Mouse (Mus musculus): ENCODE measurements around the gene Tmprss7. TPM values are rescaled to one million over a fixed set of nuclear protein-coding genes. Genes with fewer than 3 reads are reported as not detected.
A peak's percentile ranks its signal among the peaks of the same experiment; 100 is the strongest.

Gene Tmprss7
- total and polyA plus RNA-seq, 2 experiments from 2014 or later: 0.69 to 1.3 TPM

DNA sequence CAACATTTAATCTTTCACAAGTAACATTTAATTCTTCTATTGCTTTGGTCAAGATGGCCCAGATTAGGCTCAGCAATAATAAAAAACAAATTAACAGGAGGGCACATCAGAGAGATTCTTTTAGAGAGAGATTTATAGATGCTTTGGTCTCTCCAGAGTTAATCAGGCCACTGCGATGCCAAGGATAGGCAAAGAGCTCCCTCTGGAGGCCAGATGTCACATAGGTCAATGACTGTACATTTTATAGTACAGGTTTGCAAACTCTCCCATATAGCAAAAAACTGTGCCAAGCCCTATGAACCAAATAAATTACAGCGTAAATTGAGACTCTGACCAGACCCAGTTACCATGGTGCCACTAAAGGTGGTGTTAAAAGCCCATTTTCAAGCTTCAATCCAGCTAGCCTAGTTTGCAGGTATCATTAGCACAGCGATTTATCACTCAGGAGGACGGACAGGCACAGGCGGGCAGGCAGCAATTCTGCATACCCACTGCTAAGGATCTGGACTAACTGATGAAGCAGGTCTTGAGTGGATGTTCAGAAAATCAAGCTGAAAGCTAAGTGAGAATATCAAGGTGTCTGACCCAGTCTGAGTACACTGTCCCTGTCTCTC, 63.0 kb downstream of the Tmprss7 start:
- no peaks in the 10 kb centered on the region for H3K36me3 ChIP-seq (ENCODE audit: insufficient read depth)
- no peaks in the 10 kb centered on the region for H3K27me3 ChIP-seq (ENCODE audit: insufficient read depth, low read length)
- peak; percentile 81 for TF ChIP-seq CTCF (IDR thresholded peaks at IDR 0.05; ENCODE audit: low read depth)
- H3K27ac ChIP-seq (ENCODE audit: low read depth, low read length): no peak overlapping the region
- DNase-seq (peak; percentile 83), ATAC-seq (peak; percentile 87)
- no peak overlapping the region for H3K9ac ChIP-seq
- no peaks in the 10 kb centered on the region for H3K9me3 ChIP-seq (ENCODE audit: low read length)
- H3K4me2 ChIP-seq (ENCODE audit: low read depth): no peak overlapping the region
- H3K4me3 ChIP-seq (ENCODE audit: low read depth, low read length): no peak overlapping the region
- 55% methylated on average over 5 of the region's 5 CpGs for WGBS
- H3K4me1 ChIP-seq (ENCODE audit: insufficient read depth): no peaks in the 10 kb centered on the region

DNA sequence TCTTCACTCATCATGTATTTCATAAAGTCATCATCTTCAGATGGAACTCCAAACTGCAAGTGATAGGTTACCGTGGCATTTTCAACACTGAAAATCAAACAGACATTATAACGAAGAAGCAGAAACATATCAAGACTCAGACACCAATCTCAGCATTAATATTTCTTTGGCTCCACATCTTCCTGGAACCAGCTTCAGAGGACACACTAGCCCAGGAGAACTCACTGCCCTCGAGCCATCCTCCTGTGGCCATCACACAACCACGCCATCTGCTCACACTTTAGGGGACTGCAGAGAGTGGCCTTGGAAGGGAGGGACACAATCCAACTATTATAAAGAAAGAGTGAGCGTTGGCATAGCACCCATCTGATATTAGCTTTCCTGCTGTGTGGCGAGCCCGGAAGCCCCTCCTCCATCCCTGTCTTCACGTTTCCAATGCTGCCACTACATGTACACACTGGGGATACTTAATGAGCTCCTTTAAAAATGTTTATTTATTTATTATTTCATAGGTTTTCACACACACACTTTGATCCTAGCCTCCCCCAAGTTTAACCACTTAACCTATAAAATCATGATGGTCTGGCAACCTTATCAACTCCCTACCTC, 63.9 kb downstream of the Tmprss7 start:
- Histone ChIP-seq H3K4me3 (ENCODE audit: low read depth, low read length) (no peak overlapping the region), H3K4me2 (ENCODE audit: low read depth) (no peak overlapping the region), H3K27ac (ENCODE audit: low read depth, low read length) (no peak overlapping the region), H3K9ac (no peak overlapping the region), H3K9me3 (ENCODE audit: low read length) (no peaks in the 10 kb centered on the region), H3K36me3 (ENCODE audit: insufficient read depth) (no peaks in the 10 kb centered on the region), H3K4me1 (ENCODE audit: insufficient read depth) (no peaks in the 10 kb centered on the region), H3K27me3 (ENCODE audit: insufficient read depth, low read length) (no peaks in the 10 kb centered on the region)
- whole genome bisulfite sequencing: 79% methylated on average over 8 of the region's 8 CpGs
- DNase-seq (no peak), ATAC-seq (no peak)
- TF ChIP-seq CTCF (IDR thresholded peaks at IDR 0.05; ENCODE audit: low read depth): no peak

DNA sequence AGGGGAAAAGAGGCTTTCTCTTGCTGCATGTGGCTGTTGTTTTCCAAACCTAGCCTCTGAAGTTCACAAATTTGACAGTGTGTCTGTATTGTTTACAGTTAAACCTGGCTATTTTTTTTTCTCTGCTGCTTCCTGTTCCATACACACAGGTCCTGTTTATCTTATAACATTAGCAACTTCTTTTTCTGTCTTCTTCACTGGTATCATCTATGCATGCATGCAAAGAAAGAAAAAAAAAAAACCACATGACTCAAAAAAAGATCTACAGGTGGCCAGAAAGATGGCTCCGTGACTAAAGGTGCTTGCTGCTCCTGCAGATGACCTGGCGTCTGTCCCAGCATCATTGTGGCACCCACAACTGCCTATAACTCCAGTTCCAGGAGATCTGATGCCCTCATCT, 68.1 kb downstream of the Tmprss7 start:
- DNase-seq: no peak
- Histone ChIP-seq H3K4me3 (ENCODE audit: low read depth, low read length) (no peak overlapping the region), H3K36me3 (ENCODE audit: insufficient read depth) (no peaks in the 10 kb centered on the region), H3K4me2 (ENCODE audit: low read depth) (no peak overlapping the region), H3K27me3 (ENCODE audit: insufficient read depth, low read length) (no peaks in the 10 kb centered on the region), H3K27ac (ENCODE audit: low read depth, low read length) (no peak overlapping the region), H3K9ac (no peak overlapping the region), H3K4me1 (ENCODE audit: insufficient read depth) (no peaks in the 10 kb centered on the region), H3K9me3 (ENCODE audit: low read length) (no peaks in the 10 kb centered on the region)
- TF ChIP-seq CTCF (IDR thresholded peaks at IDR 0.05; ENCODE audit: low read depth): no peak
- no peak for ATAC-seq
- 87% methylated on average over 2 of the region's 2 CpGs for WGBS

DNA sequence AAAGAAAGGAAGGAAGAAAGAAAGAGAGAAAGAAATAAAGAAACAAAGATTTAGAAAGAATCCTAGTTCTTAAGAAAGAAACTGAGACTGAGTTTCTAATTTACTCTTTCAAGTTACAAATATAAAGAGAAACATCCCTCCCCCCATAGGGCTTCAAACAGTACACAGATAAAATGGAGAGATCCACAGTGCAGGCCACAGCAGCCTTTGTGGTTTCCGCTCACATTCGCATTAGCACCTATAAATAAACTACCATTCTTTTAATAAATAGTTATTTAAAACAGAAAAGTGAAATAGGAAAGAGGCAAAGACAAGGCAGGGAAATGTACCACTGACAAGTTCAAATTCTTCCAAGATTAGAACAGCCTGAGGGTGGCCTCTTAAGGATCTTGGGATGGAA, 68.7 kb downstream of the Tmprss7 start:
- no peak for ATAC-seq
- no peak for DNase-seq
- TF ChIP-seq CTCF (IDR thresholded peaks at IDR 0.05; ENCODE audit: low read depth): no peak
- no peaks in the 10 kb centered on the region for H3K36me3 ChIP-seq (ENCODE audit: insufficient read depth)
- no peak overlapping the region for H3K4me3 ChIP-seq (ENCODE audit: low read depth, low read length)
- no peaks in the 10 kb centered on the region for H3K27me3 ChIP-seq (ENCODE audit: insufficient read depth, low read length)
- WGBS: 85% methylated on average over 2 of the region's 2 CpGs
- no peaks in the 10 kb centered on the region for H3K4me1 ChIP-seq (ENCODE audit: insufficient read depth)
- H3K9ac ChIP-seq: no peak overlapping the region
- H3K9me3 ChIP-seq (ENCODE audit: low read length): no peaks in the 10 kb centered on the region
- H3K27ac ChIP-seq (ENCODE audit: low read depth, low read length): no peak overlapping the region
- H3K4me2 ChIP-seq (ENCODE audit: low read depth): no peak overlapping the region

DNA sequence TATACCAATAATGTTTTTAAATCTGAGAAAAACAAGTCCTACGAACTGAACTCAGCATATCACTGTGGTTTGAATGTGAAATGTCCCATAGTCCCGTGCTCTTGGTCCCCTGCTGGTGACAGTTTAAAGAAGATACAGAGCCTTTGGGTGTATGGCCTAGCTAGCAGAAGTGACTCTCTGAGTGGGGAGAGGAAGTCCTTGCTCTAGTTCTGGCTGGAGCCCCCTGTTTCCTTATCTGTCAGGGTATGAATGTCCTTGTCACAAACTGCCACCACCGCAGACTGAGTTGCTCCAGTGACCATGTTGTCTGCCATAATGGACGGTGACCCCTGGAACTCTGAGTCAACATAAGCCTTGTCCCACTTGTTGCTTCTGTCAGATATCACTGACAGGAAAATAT, 70.2 kb downstream of the Tmprss7 start:
- ATAC-seq (no peak), DNase-seq (no peak)
- no peaks in the 10 kb centered on the region for H3K27me3 ChIP-seq (ENCODE audit: insufficient read depth, low read length)
- TF ChIP-seq CTCF (IDR thresholded peaks at IDR 0.05; ENCODE audit: low read depth): no peak
- no peak overlapping the region for H3K27ac ChIP-seq (ENCODE audit: low read depth, low read length)
- no peaks in the 10 kb centered on the region for H3K4me1 ChIP-seq (ENCODE audit: insufficient read depth)
- no peak overlapping the region for H3K9ac ChIP-seq
- 92% methylated on average over 4 of the region's 4 CpGs for WGBS
- no peak overlapping the region for H3K4me2 ChIP-seq (ENCODE audit: low read depth)
- no peak overlapping the region for H3K4me3 ChIP-seq (ENCODE audit: low read depth, low read length)
- no peaks in the 10 kb centered on the region for H3K9me3 ChIP-seq (ENCODE audit: low read length)
- no peaks in the 10 kb centered on the region for H3K36me3 ChIP-seq (ENCODE audit: insufficient read depth)

GRCm38 (mm10) chr16:45619751-45620375, 73.6 kb downstream of the Tmprss7 start:
- 82% methylated on average over 8 of the region's 8 CpGs for WGBS
- H3K36me3 ChIP-seq (ENCODE audit: insufficient read depth): no peaks in the 10 kb centered on the region
- DNase-seq (no peak), ATAC-seq (no peak)
- no peaks in the 10 kb centered on the region for H3K4me1 ChIP-seq (ENCODE audit: insufficient read depth)
- no peaks in the 10 kb centered on the region for H3K27me3 ChIP-seq (ENCODE audit: insufficient read depth, low read length)
- H3K9ac ChIP-seq: no peak overlapping the region
- no peak overlapping the region for H3K4me3 ChIP-seq (ENCODE audit: low read depth, low read length)
- no peak for TF ChIP-seq CTCF (IDR thresholded peaks at IDR 0.05; ENCODE audit: low read depth)
- H3K9me3 ChIP-seq (ENCODE audit: low read length): no peaks in the 10 kb centered on the region
- no peak overlapping the region for H3K4me2 ChIP-seq (ENCODE audit: low read depth)
- no peak overlapping the region for H3K27ac ChIP-seq (ENCODE audit: low read depth, low read length)

DNA sequence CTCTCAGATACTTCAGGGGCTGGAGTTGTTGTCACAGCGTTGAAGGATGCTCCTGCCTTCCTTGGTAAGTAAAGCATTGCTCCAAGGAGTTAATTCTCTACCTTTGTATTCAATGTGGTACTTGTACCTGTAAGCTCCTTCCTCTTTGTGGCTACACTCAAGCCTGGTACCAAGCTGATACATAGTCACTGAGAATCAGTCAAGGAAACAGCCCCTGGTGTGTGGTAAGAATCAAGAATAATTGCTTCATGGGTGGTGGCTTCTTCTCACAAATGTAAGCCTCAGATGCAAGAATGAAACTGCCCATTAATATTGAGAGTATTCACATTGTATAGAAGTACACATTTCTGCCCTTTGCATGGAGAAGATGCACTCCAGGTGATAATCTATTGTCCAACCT, 77.5 kb downstream of the Tmprss7 start:
- TF ChIP-seq CTCF (IDR thresholded peaks at IDR 0.05; ENCODE audit: low read depth): no peak
- DNase-seq: no peak

More for the DNA sequence above, 77.5 kb downstream of the Tmprss7 start:
- Histone ChIP-seq H3K4me2 (ENCODE audit: low read depth) (no peak overlapping the region), H3K9ac (no peak overlapping the region), H3K9me3 (ENCODE audit: low read length) (no peaks in the 10 kb centered on the region), H3K4me3 (ENCODE audit: low read depth, low read length) (no peak overlapping the region), H3K27me3 (ENCODE audit: insufficient read depth, low read length) (no peaks in the 10 kb centered on the region), H3K27ac (ENCODE audit: low read depth, low read length) (no peak overlapping the region), H3K4me1 (ENCODE audit: insufficient read depth) (no peaks in the 10 kb centered on the region), H3K36me3 (ENCODE audit: insufficient read depth) (no peaks in the 10 kb centered on the region)
- ATAC-seq: no peak
- 98% methylated on average over 1 of the region's 1 CpGs for WGBS

Data from forebrain, postnatal 0 days (tissue).